Mouse (Mus musculus): ENCODE measurements around the gene Kynu. TPM values are rescaled to one million over a fixed set of nuclear protein-coding genes. Genes with fewer than 3 reads are reported as not detected.

Gene Kynu
- polyA plus RNA-seq (2016; fragmentation: Nextera tagmentation; extraction: Ambion mirVana): 0.98 and 1.2 TPM in 2 replicates

GRCm38 (mm10) chr2:43555062-43555888 is at the start of gene Kynu:
Kynu (plus strand) TSS chr2:43555329.
- Histone ChIP-seq H3K4me3 (no peak within 1 kb of the TSS), H3K27ac (no peak within 1 kb of the TSS), H3K9me3 (replicated peaks) (no peaks in the 10 kb centered on the region), H3K36me3 (no peaks in the 10 kb centered on the region), H3K27me3 (no peaks in the 10 kb centered on the region), H3K4me2 (replicated peaks) (no peak within 1 kb of the TSS), H3K4me1 (no peaks in the 10 kb centered on the region), H3K9ac (no peak within 1 kb of the TSS)
- ATAC-seq (ENCODE audit: low FRiP score): no peak
- 30% methylated on average over 9 of the region's 9 CpGs for whole genome bisulfite sequencing

GRCm38 (mm10) chr2:43506182-43506581 is 48.9 kb upstream of the Kynu start:
- no peak overlapping the region for H3K4me2 ChIP-seq (replicated peaks)
- H3K9me3 ChIP-seq (replicated peaks): no peaks in the 10 kb centered on the region
- H3K4me1 ChIP-seq: no peaks in the 10 kb centered on the region
- no peak overlapping the region for H3K4me3 ChIP-seq
- ATAC-seq (ENCODE audit: low FRiP score): no peak
- no peaks in the 10 kb centered on the region for H3K27me3 ChIP-seq
- H3K9ac ChIP-seq: no peak overlapping the region
- 96% methylated on average over 3 of the region's 3 CpGs for WGBS
- H3K27ac ChIP-seq: no peak overlapping the region
- no peaks in the 10 kb centered on the region for H3K36me3 ChIP-seq

GRCm38 (mm10) chr2:43513852-43514251 is 41.3 kb upstream of the Kynu start:
- 24% methylated on average over 7 of the region's 7 CpGs for WGBS
- Histone ChIP-seq H3K4me2 (replicated peaks) (no peak overlapping the region), H3K27me3 (no peaks in the 10 kb centered on the region), H3K36me3 (no peaks in the 10 kb centered on the region), H3K9me3 (replicated peaks) (no peaks in the 10 kb centered on the region; the same call in 1 of the 2 replicates), H3K4me1 (no peaks in the 10 kb centered on the region), H3K27ac (no peak overlapping the region), H3K9ac (no peak overlapping the region), H3K4me3 (no peak overlapping the region)
- no peak for ATAC-seq (ENCODE audit: low FRiP score)

- no peaks in the 10 kb centered on the region for H3K27me3 ChIP-seq
- H3K9me3 ChIP-seq (replicated peaks): no peaks in the 10 kb centered on the region
- no peaks in the 10 kb centered on the region for H3K36me3 ChIP-seq
- no peaks in the 10 kb centered on the region for H3K4me1 ChIP-seq
- no peak for ATAC-seq (ENCODE audit: low FRiP score)
- H3K9ac ChIP-seq: no peak overlapping the region
- no peak overlapping the region for H3K4me2 ChIP-seq (replicated peaks)
- no peak overlapping the region for H3K27ac ChIP-seq
- H3K4me3 ChIP-seq: no peak overlapping the region
- 81% methylated on average over 2 of the region's 2 CpGs for WGBS
These were observed 20.7 kb upstream of the Kynu start for GRCm38 (mm10) chr2:43534417-43534816.

- whole genome bisulfite sequencing: 95% methylated on average over 3 of the region's 3 CpGs
- Histone ChIP-seq H3K4me1 (no peaks in the 10 kb centered on the region), H3K4me2 (replicated peaks) (no peak overlapping the region), H3K9ac (no peak overlapping the region), H3K4me3 (no peak overlapping the region), H3K9me3 (replicated peaks) (no peaks in the 10 kb centered on the region), H3K27ac (no peak overlapping the region), H3K27me3 (no peaks in the 10 kb centered on the region), H3K36me3 (no peaks in the 10 kb centered on the region)
- no peak for ATAC-seq (ENCODE audit: low FRiP score)
These were observed 12.5 kb upstream of the Kynu start for GRCm38 (mm10) chr2:43542615-43543014.

GRCm38 (mm10) chr2:43545665-43546064 is 9.5 kb upstream of the Kynu start:
- Histone ChIP-seq H3K27ac (no peak overlapping the region), H3K4me3 (no peak overlapping the region), H3K9me3 (replicated peaks) (no peaks in the 10 kb centered on the region), H3K27me3 (no peaks in the 10 kb centered on the region), H3K9ac (no peak overlapping the region), H3K36me3 (no peaks in the 10 kb centered on the region), H3K4me1 (no peaks in the 10 kb centered on the region), H3K4me2 (replicated peaks) (no peak overlapping the region)
- WGBS: 80% methylated on average over 3 of the region's 3 CpGs
- ATAC-seq (ENCODE audit: low FRiP score): no peak

- no peak for ATAC-seq (ENCODE audit: low FRiP score)
- no peaks in the 10 kb centered on the region for H3K36me3 ChIP-seq
- no peaks in the 10 kb centered on the region for H3K4me1 ChIP-seq
- no peak overlapping the region for H3K4me3 ChIP-seq
- no peak overlapping the region for H3K4me2 ChIP-seq (replicated peaks)
- WGBS: 93% methylated on average over 1 of the region's 1 CpGs
- no peak overlapping the region for H3K9ac ChIP-seq
- no peaks in the 10 kb centered on the region for H3K9me3 ChIP-seq (replicated peaks)
- no peak overlapping the region for H3K27ac ChIP-seq
- H3K27me3 ChIP-seq: no peaks in the 10 kb centered on the region
These were observed 8.7 kb upstream of the Kynu start for GRCm38 (mm10) chr2:43546448-43546847.

- Histone ChIP-seq H3K4me1 (no peaks in the 10 kb centered on the region), H3K27ac (no peak overlapping the region), H3K4me3 (no peak overlapping the region), H3K4me2 (replicated peaks) (no peak overlapping the region), H3K27me3 (no peaks in the 10 kb centered on the region), H3K9me3 (replicated peaks) (no peaks in the 10 kb centered on the region), H3K36me3 (no peaks in the 10 kb centered on the region), H3K9ac (no peak overlapping the region)
- WGBS: 62% methylated on average over 4 of the region's 4 CpGs
- no peak for ATAC-seq (ENCODE audit: low FRiP score)
These were observed 913 bp upstream of the Kynu start for GRCm38 (mm10) chr2:43554216-43554615.

- no peaks in the 10 kb centered on the region for H3K36me3 ChIP-seq
- no peak overlapping the region for H3K4me3 ChIP-seq
- 51% methylated on average over 4 of the region's 4 CpGs for WGBS
- no peaks in the 10 kb centered on the region for H3K27me3 ChIP-seq
- H3K27ac ChIP-seq: no peak overlapping the region
- no peak overlapping the region for H3K4me2 ChIP-seq (replicated peaks)
- H3K4me1 ChIP-seq: no peaks in the 10 kb centered on the region
- H3K9ac ChIP-seq: no peak overlapping the region
- H3K9me3 ChIP-seq (replicated peaks): no peaks in the 10 kb centered on the region
- ATAC-seq (ENCODE audit: low FRiP score): no peak
These were observed 758 bp downstream of the Kynu start for GRCm38 (mm10) chr2:43555889-43556285.

GRCm38 (mm10) chr2:43556985-43557384 is 1.9 kb downstream of the Kynu start:
- H3K9me3 ChIP-seq (replicated peaks): no peaks in the 10 kb centered on the region
- no peak overlapping the region for H3K9ac ChIP-seq
- WGBS: 75% methylated on average over 3 of the region's 3 CpGs
- H3K4me2 ChIP-seq (replicated peaks): no peak overlapping the region
- ATAC-seq (ENCODE audit: low FRiP score): no peak
- no peak overlapping the region for H3K27ac ChIP-seq
- no peaks in the 10 kb centered on the region for H3K4me1 ChIP-seq
- H3K36me3 ChIP-seq: no peaks in the 10 kb centered on the region
- no peaks in the 10 kb centered on the region for H3K27me3 ChIP-seq
- H3K4me3 ChIP-seq: no peak overlapping the region

- no peaks in the 10 kb centered on the region for H3K36me3 ChIP-seq
- no peak for ATAC-seq (ENCODE audit: low FRiP score)
- H3K9me3 ChIP-seq (replicated peaks): no peaks in the 10 kb centered on the region
- no peak overlapping the region for H3K4me2 ChIP-seq (replicated peaks)
- H3K4me3 ChIP-seq: no peak overlapping the region
- no peak overlapping the region for H3K27ac ChIP-seq
- WGBS: 92% methylated on average over 3 of the region's 3 CpGs
- H3K27me3 ChIP-seq: no peaks in the 10 kb centered on the region
- no peaks in the 10 kb centered on the region for H3K4me1 ChIP-seq
- no peak overlapping the region for H3K9ac ChIP-seq
These were observed 6.1 kb downstream of the Kynu start for GRCm38 (mm10) chr2:43561209-43561608.

GRCm38 (mm10) chr2:43562779-43563178 is 7.7 kb downstream of the Kynu start:
- Histone ChIP-seq H3K4me2 (replicated peaks) (no peak overlapping the region), H3K36me3 (no peaks in the 10 kb centered on the region), H3K4me3 (no peak overlapping the region), H3K4me1 (no peaks in the 10 kb centered on the region), H3K9me3 (replicated peaks) (no peaks in the 10 kb centered on the region), H3K9ac (no peak overlapping the region), H3K27me3 (no peaks in the 10 kb centered on the region), H3K27ac (no peak overlapping the region)
- WGBS: 93% methylated on average over 9 of the region's 9 CpGs
- ATAC-seq (ENCODE audit: low FRiP score): no peak

- H3K4me2 ChIP-seq (replicated peaks): no peak overlapping the region
- H3K36me3 ChIP-seq: no peaks in the 10 kb centered on the region
- H3K27me3 ChIP-seq: no peaks in the 10 kb centered on the region
- 73% methylated on average over 1 of the region's 1 CpGs for WGBS
- no peaks in the 10 kb centered on the region for H3K9me3 ChIP-seq (replicated peaks)
- H3K9ac ChIP-seq: no peak overlapping the region
- no peak for ATAC-seq (ENCODE audit: low FRiP score)
- no peak overlapping the region for H3K27ac ChIP-seq
- no peak overlapping the region for H3K4me3 ChIP-seq
- no peaks in the 10 kb centered on the region for H3K4me1 ChIP-seq
These were observed 13.3 kb downstream of the Kynu start for GRCm38 (mm10) chr2:43568406-43568805.
